Mouse (Mus musculus): ENCODE results near the gene Galk1. TPM values are rescaled to one million over a fixed set of nuclear protein-coding genes. Genes with fewer than 3 reads are reported as not detected.
"Not testable (repeated sequence)": the region's sequence is repeated elsewhere in the genome, so short reads cannot be mapped to it uniquely, and the experiment has no call there.

Galk1 gene
- polyA plus RNA-seq, 1 experiment, result 27.0 TPM

- Histone ChIP-seq H3K4me1 (ENCODE audit: control insufficient read depth, insufficient read depth, low read length) (no peaks in the 10 kb centered on the region), H3K4me3 (replicated peaks; ENCODE audit: control insufficient read depth, low read depth, low read length) (no peak overlapping the region), H3K27ac (ENCODE audit: control insufficient read depth, insufficient read depth, low read depth, low read length, poor library complexity) (no peak overlapping the region)
- 66% methylated on average over 6 of the region's 6 CpGs for WGBS
- TF ChIP-seq POLR2A (IDR thresholded peaks at IDR 0.05; ENCODE audit: borderline replicate concordance, control insufficient read depth, low read depth, low read length) (no peak), CTCF (IDR thresholded peaks at IDR 0.05; ENCODE audit: control insufficient read depth, insufficient read depth, low read length) (no peak)
Measured at GRCm38 (mm10) chr11:116021328-116022220, 9.1 kb upstream of the Galk1 start.

- 17% methylated on average over 1 of the region's 1 CpGs for WGBS
- no peak overlapping the region for H3K27ac ChIP-seq (ENCODE audit: control insufficient read depth, insufficient read depth, low read depth, low read length, poor library complexity)
- no peak for TF ChIP-seq POLR2A (IDR thresholded peaks at IDR 0.05; ENCODE audit: borderline replicate concordance, control insufficient read depth, low read depth, low read length)
- no peaks in the 10 kb centered on the region for H3K4me1 ChIP-seq (ENCODE audit: control insufficient read depth, insufficient read depth, low read length)
- H3K4me3 ChIP-seq (replicated peaks; ENCODE audit: control insufficient read depth, low read depth, low read length), result no peak overlapping the region
Measured at GRCm38 (mm10) chr11:116020519-116020922, 8.0 kb upstream of the Galk1 start.

- Histone ChIP-seq H3K4me1 (ENCODE audit: control insufficient read depth, insufficient read depth, low read length) (no peaks in the 10 kb centered on the region), H3K4me3 (replicated peaks; ENCODE audit: control insufficient read depth, low read depth, low read length) (no peak overlapping the region), H3K27ac (ENCODE audit: control insufficient read depth, insufficient read depth, low read depth, low read length, poor library complexity) (peak overlapping the region; percentile 38; the same call in 1 of the 2 replicates)
- WGBS, result 87% methylated on average over 2 of the region's 2 CpGs
- TF ChIP-seq POLR2A (IDR thresholded peaks at IDR 0.05; ENCODE audit: borderline replicate concordance, control insufficient read depth, low read depth, low read length) (no peak), CTCF (IDR thresholded peaks at IDR 0.05; ENCODE audit: control insufficient read depth, insufficient read depth, low read length) (no peak)
Measured at GRCm38 (mm10) chr11:116019976-116020411, 7.5 kb upstream of the Galk1 start.

- WGBS, result 89% methylated on average over 1 of the region's 1 CpGs
- Histone ChIP-seq H3K4me1 (ENCODE audit: control insufficient read depth, insufficient read depth, low read length) (no peaks in the 10 kb centered on the region), H3K4me3 (replicated peaks; ENCODE audit: control insufficient read depth, low read depth, low read length) (no peak overlapping the region)
Measured at GRCm38 (mm10) chr11:116019360-116019791, 6.9 kb upstream of the Galk1 start.

GRCm38 (mm10) chr11:116018867-116019266 lies 6.3 kb upstream of the Galk1 start:
- 92% methylated on average over 4 of the region's 4 CpGs for WGBS
- not testable (repeated sequence) for H3K4me1 ChIP-seq (ENCODE audit: control insufficient read depth, insufficient read depth, low read length); H3K4me3 ChIP-seq (replicated peaks; ENCODE audit: control insufficient read depth, low read depth, low read length); H3K27ac ChIP-seq (ENCODE audit: control insufficient read depth, insufficient read depth, low read depth, low read length, poor library complexity)

More at GRCm38 (mm10) chr11:116019360-116019791, 6.9 kb upstream of the Galk1 start:
- H3K27ac ChIP-seq (ENCODE audit: control insufficient read depth, insufficient read depth, low read depth, low read length, poor library complexity), result no peak overlapping the region
- TF ChIP-seq POLR2A (IDR thresholded peaks at IDR 0.05; ENCODE audit: borderline replicate concordance, control insufficient read depth, low read depth, low read length) (no peak), CTCF (IDR thresholded peaks at IDR 0.05; ENCODE audit: control insufficient read depth, insufficient read depth, low read length) (no peak)

GRCm38 (mm10) chr11:116018106-116018505 lies 5.6 kb upstream of the Galk1 start:
- Histone ChIP-seq H3K4me1 (ENCODE audit: control insufficient read depth, insufficient read depth, low read length) (no peaks in the 10 kb centered on the region), H3K4me3 (replicated peaks; ENCODE audit: control insufficient read depth, low read depth, low read length) (no peak overlapping the region), H3K27ac (ENCODE audit: control insufficient read depth, insufficient read depth, low read depth, low read length, poor library complexity) (no peak overlapping the region)
- WGBS, result 42% methylated on average over 6 of the region's 6 CpGs
- TF ChIP-seq POLR2A (IDR thresholded peaks at IDR 0.05; ENCODE audit: borderline replicate concordance, control insufficient read depth, low read depth, low read length) (no peak), CTCF (IDR thresholded peaks at IDR 0.05; ENCODE audit: control insufficient read depth, insufficient read depth, low read length) (peak; percentile 82)

GRCm38 (mm10) chr11:116014821-116015220 lies 2.3 kb upstream of the Galk1 start:
- H3K27ac ChIP-seq (ENCODE audit: control insufficient read depth, insufficient read depth, low read depth, low read length, poor library complexity), result no peak overlapping the region
- no peaks in the 10 kb centered on the region for H3K4me1 ChIP-seq (ENCODE audit: control insufficient read depth, insufficient read depth, low read length)
- TF ChIP-seq CTCF (IDR thresholded peaks at IDR 0.05; ENCODE audit: control insufficient read depth, insufficient read depth, low read length), result no peak
- no peak overlapping the region for H3K4me3 ChIP-seq (replicated peaks; ENCODE audit: control insufficient read depth, low read depth, low read length)
- WGBS, result 75% methylated on average over 8 of the region's 8 CpGs

- TF ChIP-seq CTCF (IDR thresholded peaks at IDR 0.05; ENCODE audit: control insufficient read depth, insufficient read depth, low read length) (no peak), POLR2A (IDR thresholded peaks at IDR 0.05; ENCODE audit: borderline replicate concordance, control insufficient read depth, low read depth, low read length) (no peak)
- WGBS, result 44% methylated on average over 14 of the region's 14 CpGs
- peak overlapping the region; percentile 67; the same call in 1 of the 2 replicates for H3K27ac ChIP-seq (ENCODE audit: control insufficient read depth, insufficient read depth, low read depth, low read length, poor library complexity)
- H3K4me3 ChIP-seq (replicated peaks; ENCODE audit: control insufficient read depth, low read depth, low read length), result peak overlapping the region; percentile 65
- H3K4me1 ChIP-seq (ENCODE audit: control insufficient read depth, insufficient read depth, low read length), result no peaks in the 10 kb centered on the region
Measured at GRCm38 (mm10) chr11:116011529-116012261, 824 bp downstream of the Galk1 start.

All from bone marrow, adult 2 months (tissue).